Mouse (Mus musculus) heart, embryonic 12.5 days (tissue): ENCODE results near the gene Hoxa7. TPM values are rescaled to one million over a fixed set of nuclear protein-coding genes. Genes with fewer than 3 reads are reported as not detected.

ENCODE experiments used
- ATAC-seq: fragments of 200-750 bp; cut with Nextera tagmentation; 2 replicates; pipeline ENCODE4 v1.8.0; 2017; ENCODE audit warnings: moderate TSS enrichment, moderate library complexity; ENCODE audit not compliant: insufficient number of reproducible peaks, low FRiP score
- H3K27ac ChIP-seq: fragments of 300-500 bp; sonication (generic); 2 replicates; pipeline ENCODE4 v1.5.1; 2016; ENCODE audit warnings: mild to moderate bottlenecking, moderate library complexity; ENCODE audit not compliant: poor library complexity, severe bottlenecking
- H3K27me3 ChIP-seq: fragments of 300-500 bp; sonication (generic); replicated peaks from 2 replicates; pipeline ENCODE4 v1.6.1; 2016; ENCODE audit warnings: mild to moderate bottlenecking, moderate library complexity
- H3K36me3 ChIP-seq: fragments of 300-500 bp; sonication (generic); 2 replicates; pipeline ENCODE4 v1.6.1; 2016; ENCODE audit warnings: mild to moderate bottlenecking, moderate library complexity
- H3K4me1 ChIP-seq: fragments of 300-500 bp; sonication (generic); replicated peaks from 2 replicates; pipeline ENCODE4 v1.6.1; 2016; ENCODE audit warnings: mild to moderate bottlenecking
- H3K4me2 ChIP-seq: fragments of 300-500 bp; sonication (generic); 2 replicates; pipeline ENCODE4 v1.6.1; 2016; ENCODE audit warnings: mild to moderate bottlenecking, moderate library complexity
- H3K4me3 ChIP-seq: fragments of 300-500 bp; sonication (generic); 2 replicates; pipeline ENCODE4 v1.5.1; 2016; ENCODE audit warnings: mild to moderate bottlenecking
- H3K9ac ChIP-seq: fragments of 300-500 bp; sonication (generic); 2 replicates; pipeline ENCODE4 v1.6.1; 2016; ENCODE audit warnings: mild to moderate bottlenecking, moderate library complexity
- H3K9me3 ChIP-seq: fragments of 300-500 bp; sonication (generic); replicated peaks from 2 replicates; pipeline ENCODE4 v1.6.1; 2016; ENCODE audit warnings: mild to moderate bottlenecking, moderate library complexity
- WGBS: fragments of 180-500 bp; shearing (Covaris S2); methylation state at CpG from one replicate; pipeline ENCODE4 v1.1.7; 2016; 5-methylcytosine and 5-hydroxymethylcytosine counted together
- polyA plus RNA-seq: library from polyadenylated mRNA; unstranded; fragments of >200 nt; fragmentation: Nextera tagmentation; extraction: Ambion mirVana; gene quantifications from 2 replicates; pipeline ENCODE4 v1.2.1, GENCODE M21; 2016

The Hoxa7 gene
- polyA plus RNA-seq, 1 experiment from 2014 or later = not detected

DNA sequence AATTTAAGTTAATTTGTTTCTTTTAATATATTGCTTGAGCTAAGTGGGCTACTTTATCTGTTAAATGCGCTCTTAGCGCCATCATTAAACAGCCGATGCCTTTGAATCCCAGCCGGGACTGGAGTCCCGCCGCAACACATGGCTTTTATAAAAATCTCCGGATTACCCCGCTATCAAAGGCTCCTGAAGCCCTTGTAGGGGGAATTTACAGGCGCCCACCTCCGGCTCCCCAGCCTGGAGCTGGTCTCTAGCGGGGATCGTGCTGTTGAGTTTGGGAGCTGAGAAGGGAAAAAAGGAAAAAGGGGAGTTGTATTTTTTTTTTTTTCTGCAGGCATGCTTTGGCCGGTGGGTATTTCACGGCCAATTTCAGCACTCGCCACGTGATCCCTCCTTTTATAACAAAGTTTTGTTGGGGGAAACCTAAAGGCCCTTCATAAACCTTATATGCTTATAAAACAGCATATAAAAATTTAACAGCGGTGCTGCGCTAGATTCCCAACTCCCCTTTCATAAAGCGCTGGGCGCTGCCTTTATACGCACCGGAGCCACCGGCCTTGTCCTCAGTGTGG is 22.9 kb upstream of the Hoxa7 start:
- ATAC-seq = no peak
- H3K36me3 ChIP-seq = no peaks in the 10 kb centered on the region
- peak overlapping the region; percentile 16 for H3K4me3 ChIP-seq
- H3K27ac ChIP-seq = no peak overlapping the region
- peak overlapping the region; percentile 42 for H3K4me2 ChIP-seq
- H3K9ac ChIP-seq = no peak overlapping the region
- 1% methylated on average over 23 of the region's 23 CpGs for WGBS
- H3K4me1 ChIP-seq = 0 out of 2 replicates have a peak, but pooled peaks cover 8% of the 10 kb centered on the region
- peaks cover 95% of the 10 kb centered on the region for H3K27me3 ChIP-seq
- H3K9me3 ChIP-seq = no peaks in the 10 kb centered on the region

DNA sequence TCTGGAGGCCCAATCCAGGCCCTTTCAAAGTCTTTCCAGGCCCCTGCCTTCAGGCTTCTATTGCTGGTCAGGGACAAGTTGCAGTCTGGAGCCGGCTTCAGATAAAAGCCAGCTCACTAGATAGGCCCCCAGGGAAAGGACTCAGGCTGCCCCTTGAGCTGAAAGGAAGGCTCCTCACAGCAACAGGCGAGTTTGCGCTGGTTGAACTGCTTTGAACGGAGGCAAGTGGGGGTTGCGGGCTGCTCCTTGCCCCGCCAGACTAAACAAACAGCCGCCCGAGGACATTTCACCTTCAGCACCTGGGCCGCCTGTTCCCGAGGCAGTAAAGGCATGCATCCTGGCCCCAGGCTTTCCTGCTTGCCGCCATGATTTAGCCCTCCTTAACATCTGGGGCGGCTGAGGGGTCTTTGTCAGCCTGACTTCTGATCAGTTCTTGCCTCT is 22.0 kb upstream of the Hoxa7 start:
- H3K4me1 ChIP-seq = 0 out of 2 replicates have a peak, but pooled peaks cover 8% of the 10 kb centered on the region
- H3K9ac ChIP-seq = no peak overlapping the region
- H3K9me3 ChIP-seq = no peaks in the 10 kb centered on the region
- 3% methylated on average over 12 of the region's 12 CpGs for WGBS
- no peak for ATAC-seq
- H3K36me3 ChIP-seq = no peaks in the 10 kb centered on the region
- no peak overlapping the region for H3K4me3 ChIP-seq
- H3K27me3 ChIP-seq = peaks cover 91% of the 10 kb centered on the region
- H3K27ac ChIP-seq = no peak overlapping the region
- no peak overlapping the region for H3K4me2 ChIP-seq

DNA sequence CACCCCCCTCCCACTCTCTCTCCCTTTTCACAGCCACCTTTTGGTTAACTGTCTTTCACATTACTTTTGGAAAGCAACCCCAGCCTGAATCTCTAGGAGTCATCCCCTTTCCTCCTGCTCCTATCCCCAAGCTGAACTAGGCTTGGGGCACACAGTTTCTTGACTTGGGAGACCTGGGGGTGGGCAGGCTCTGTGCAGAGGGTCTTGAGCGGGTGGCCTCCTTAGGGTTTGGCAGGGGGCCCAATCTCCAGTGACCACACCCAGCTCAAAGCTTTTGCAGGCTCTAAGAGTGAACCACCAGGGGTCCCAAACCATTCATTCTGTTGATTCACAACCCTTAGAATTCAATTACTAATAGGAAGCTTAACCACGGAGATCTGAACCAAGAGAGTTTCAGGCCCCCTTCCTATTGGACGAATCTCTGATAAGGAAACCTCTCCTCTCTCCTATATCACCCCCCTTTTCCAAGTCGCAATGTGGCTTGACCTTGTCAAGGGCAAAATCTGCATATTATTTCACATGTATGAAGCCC is 21.2 kb upstream of the Hoxa7 start:
- 0 out of 2 replicates have a peak, but pooled peaks cover 8% of the 10 kb centered on the region for H3K4me1 ChIP-seq
- 4% methylated on average over 4 of the region's 4 CpGs for WGBS
- no peak overlapping the region for H3K4me2 ChIP-seq
- H3K27ac ChIP-seq = no peak overlapping the region
- H3K9me3 ChIP-seq = no peaks in the 10 kb centered on the region
- peaks cover 88% of the 10 kb centered on the region for H3K27me3 ChIP-seq
- no peaks in the 10 kb centered on the region for H3K36me3 ChIP-seq
- H3K4me3 ChIP-seq = no peak overlapping the region
- ATAC-seq = no peak
- no peak overlapping the region for H3K9ac ChIP-seq

DNA sequence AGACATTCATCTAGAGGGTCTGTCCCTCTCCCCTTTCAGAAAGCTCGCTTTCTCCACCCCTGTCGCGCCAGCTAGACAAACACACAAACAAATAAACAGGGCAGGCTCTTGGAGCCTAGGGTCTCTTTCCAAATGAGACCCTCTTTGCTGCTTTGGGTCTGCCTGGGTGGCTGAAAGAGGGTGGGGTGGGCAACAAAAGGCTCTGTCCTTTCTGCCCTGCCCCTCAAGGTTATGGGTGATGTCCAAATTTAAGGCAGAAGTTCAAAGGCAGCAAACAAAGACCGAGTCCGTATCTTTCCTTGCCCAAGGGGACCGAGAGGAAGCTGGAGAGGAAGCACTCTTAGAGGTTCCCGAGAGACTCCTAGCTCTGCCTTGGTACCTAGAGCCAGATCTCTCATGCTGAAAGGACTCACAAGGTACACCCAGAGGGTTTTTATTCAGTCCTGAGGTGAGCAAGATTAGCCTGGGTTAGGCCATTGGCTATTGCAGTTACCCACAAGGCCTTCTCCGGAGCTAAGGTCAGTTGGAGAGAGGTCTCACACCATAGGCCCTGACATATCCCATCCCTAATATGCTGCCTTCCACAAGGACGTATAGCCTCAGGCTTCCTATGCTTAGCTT is 19.5 kb upstream of the Hoxa7 start:
- H3K4me3 ChIP-seq = no peak overlapping the region
- 0 out of 2 replicates have a peak, but pooled peaks cover 6% of the 10 kb centered on the region for H3K4me1 ChIP-seq
- no peak overlapping the region for H3K27ac ChIP-seq
- H3K4me2 ChIP-seq = no peak overlapping the region
- no peaks in the 10 kb centered on the region for H3K9me3 ChIP-seq
- H3K9ac ChIP-seq = no peak overlapping the region
- H3K27me3 ChIP-seq = peaks cover 90% of the 10 kb centered on the region
- no peak for ATAC-seq
- no peaks in the 10 kb centered on the region for H3K36me3 ChIP-seq
- 2% methylated on average over 9 of the region's 9 CpGs for WGBS

DNA sequence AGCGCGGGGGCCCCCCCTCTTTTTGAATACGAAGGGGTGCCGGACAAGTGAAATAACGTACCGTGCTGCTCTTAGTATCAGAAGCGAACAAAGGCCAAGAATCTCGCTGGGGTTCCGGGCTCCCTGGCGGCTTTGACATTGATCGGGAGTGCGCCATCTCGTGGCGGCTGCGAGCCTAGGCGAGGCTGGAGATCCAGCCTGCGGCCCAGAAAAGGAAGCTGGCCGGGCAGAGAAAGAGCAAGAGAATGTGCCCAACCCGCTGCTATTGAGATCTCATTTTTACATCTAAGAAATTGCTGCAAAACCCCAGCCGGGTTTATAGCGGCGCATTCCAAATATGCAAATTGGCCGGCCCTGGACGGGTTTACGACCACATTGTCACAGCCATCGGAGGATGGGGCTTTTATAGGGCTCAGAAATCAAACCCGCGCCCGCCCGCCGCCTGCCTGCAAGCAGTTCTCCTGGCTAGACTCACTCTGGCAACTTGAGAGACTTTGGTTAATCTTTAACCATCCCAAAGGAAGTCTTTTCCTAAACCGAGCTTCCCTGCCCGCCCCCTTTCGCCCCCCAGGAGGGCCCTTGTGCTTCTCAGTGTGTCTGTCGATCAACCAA is 18.8 kb upstream of the Hoxa7 start, which contains the start of gene Hoxa10:
Hoxa10 (minus strand) TSS at position 466 of the 612 bp plus-strand sequence.
- ATAC-seq = no peak
- H3K27ac ChIP-seq = no peak within 1 kb of the TSS
- WGBS = 2% methylated on average over 35 of the region's 35 CpGs
- peaks cover 90% of the 10 kb centered on the region for H3K27me3 ChIP-seq
- H3K9me3 ChIP-seq = no peaks in the 10 kb centered on the region
- H3K36me3 ChIP-seq = no peaks in the 10 kb centered on the region
- H3K4me2 ChIP-seq = peak within 1 kb of the TSS; percentile 48
- no peak within 1 kb of the TSS for H3K9ac ChIP-seq
- 0 out of 2 replicates have a peak, but pooled peaks cover 6% of the 10 kb centered on the region for H3K4me1 ChIP-seq
- H3K4me3 ChIP-seq = peak within 1 kb of the TSS; percentile 26

DNA sequence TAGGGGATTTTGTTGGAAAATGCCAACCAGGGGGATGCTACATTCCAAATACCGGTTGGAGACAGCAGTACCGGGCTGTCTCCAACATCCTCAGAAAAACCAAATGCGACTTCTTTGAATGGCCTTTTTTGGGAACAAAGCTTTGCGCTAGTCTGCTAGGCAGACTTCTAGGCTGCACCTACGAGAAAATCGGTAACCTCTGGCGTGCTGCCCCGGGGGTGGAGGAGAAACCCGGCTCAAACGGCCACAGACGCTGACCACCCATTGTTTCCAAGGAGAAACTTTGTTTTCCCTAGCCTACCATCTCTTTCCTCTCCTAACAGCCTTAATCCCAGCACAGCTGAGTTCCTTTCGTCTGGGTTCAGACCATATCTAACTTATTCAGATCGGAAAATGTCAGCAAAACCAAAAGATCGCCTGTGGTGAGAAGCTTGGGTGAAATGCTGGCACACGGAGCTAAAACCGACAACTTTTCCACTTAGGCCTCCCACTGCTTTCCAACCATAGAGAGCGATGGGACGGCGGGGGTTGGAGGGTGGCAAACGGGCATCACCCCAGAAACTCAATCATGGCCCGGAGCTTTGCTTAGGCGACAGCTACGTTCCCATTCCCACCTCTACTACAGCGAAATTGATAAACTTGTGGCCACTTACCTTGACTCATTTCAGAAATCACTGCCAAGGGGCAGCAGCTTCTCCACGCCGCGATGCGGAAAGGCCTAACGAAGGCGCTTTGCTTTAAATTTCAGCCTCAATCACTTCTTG is 18.2 kb upstream of the Hoxa7 start:
- H3K36me3 ChIP-seq = no peaks in the 10 kb centered on the region
- H3K9me3 ChIP-seq = no peaks in the 10 kb centered on the region
- peak overlapping the region; percentile 26 for H3K4me3 ChIP-seq
- no peak overlapping the region for H3K27ac ChIP-seq
- peak overlapping the region; percentile 48 for H3K4me2 ChIP-seq
- H3K27me3 ChIP-seq = peaks cover 90% of the 10 kb centered on the region
- ATAC-seq = no peak
- 1% methylated on average over 30 of the region's 30 CpGs for WGBS
- no peak overlapping the region for H3K9ac ChIP-seq
- 0 out of 2 replicates have a peak, but pooled peaks cover under 1% of the 10 kb centered on the region for H3K4me1 ChIP-seq

DNA sequence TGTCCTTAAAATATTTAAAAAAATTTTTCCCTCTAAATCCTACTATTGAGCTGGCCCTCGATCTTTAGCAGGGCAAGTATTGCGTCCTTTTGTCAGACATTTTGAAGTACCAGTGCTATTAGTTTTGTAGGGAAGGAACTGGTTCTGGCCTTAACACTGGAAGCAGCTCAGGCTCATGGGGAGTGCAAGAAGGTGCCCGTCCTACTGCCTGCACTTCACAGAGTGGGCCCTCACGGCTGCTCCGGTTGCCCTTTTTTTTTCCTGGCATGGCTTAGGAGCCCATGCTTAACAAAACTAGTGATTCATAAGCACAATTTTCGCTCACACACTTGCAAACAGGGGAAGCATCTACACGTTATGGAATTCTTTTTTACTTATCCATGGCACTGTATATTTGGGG is 17.3 kb upstream of the Hoxa7 start:
- Histone ChIP-seq H3K4me3 (no peak overlapping the region), H3K4me2 (no peak overlapping the region), H3K9ac (no peak overlapping the region), H3K4me1 (no peaks in the 10 kb centered on the region), H3K27me3 (peaks cover 91% of the 10 kb centered on the region), H3K27ac (no peak overlapping the region), H3K36me3 (no peaks in the 10 kb centered on the region), H3K9me3 (no peaks in the 10 kb centered on the region)
- WGBS = 1% methylated on average over 7 of the region's 7 CpGs
- ATAC-seq = no peak

DNA sequence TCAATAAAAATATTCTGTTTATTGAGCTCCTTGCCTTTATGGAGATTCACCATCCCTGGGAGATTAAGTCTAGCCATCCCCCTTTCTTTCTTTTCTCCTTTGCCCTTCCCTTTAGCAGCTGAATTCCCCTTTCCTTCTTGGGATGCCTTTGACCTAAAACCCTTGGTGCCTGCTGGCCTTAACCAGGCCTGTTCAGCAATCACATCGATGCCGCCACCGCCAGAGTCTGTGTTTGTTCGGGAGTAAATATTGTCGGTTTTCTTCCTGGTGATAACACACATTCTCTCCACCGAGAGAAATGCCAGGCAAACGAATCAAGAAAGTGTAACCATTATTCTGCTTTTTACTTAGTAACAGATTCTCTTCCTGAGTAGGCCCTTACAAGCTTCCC is 16.5 kb upstream of the Hoxa7 start:
- Histone ChIP-seq H3K4me1 (no peaks in the 10 kb centered on the region), H3K27me3 (peaks cover 91% of the 10 kb centered on the region), H3K4me3 (no peak overlapping the region), H3K4me2 (no peak overlapping the region), H3K27ac (no peak overlapping the region), H3K36me3 (no peaks in the 10 kb centered on the region), H3K9me3 (no peaks in the 10 kb centered on the region), H3K9ac (no peak overlapping the region)
- no peak for ATAC-seq
- WGBS = under 1% methylated on average over 7 of the region's 7 CpGs

DNA sequence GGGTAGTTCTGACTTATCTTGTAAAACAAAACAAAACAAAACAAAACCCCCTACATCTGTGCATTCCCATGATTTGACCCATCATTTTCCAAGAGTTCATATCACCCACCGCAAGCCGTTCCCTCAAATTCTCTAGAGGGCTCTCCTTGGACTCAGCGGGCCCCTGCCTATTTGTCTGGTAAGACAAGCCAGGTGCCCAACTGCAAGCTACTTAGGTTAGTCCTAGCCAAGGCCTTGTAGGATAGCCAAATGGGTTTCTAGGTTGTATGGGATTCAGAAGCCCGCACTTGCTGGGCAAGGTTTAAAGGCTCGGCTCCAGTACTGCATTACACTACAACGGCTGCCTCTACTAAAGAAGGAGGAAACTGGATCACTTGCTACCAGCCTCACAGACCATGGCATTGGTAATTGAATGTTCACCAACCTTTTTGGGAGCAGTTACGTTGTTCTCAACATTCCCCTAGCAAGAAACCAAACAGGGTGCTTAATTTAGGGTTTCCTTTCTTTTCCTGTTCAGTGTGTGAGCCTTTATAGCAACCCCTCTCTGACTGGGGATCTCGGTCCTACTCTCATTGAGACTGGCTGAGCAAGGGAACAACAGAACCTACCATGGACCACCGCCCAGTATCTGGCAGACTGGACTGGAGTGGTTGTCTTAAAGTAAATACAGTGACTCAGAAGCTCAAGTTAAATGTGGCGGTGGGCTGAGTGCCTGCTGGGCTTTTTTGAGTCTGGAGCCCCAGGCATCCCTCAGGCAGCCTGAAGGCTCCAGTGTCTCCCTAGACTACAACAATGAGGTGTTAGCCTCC is 15.9 kb upstream of the Hoxa7 start:
- Histone ChIP-seq H3K9ac (no peak overlapping the region), H3K4me3 (no peak overlapping the region), H3K9me3 (no peaks in the 10 kb centered on the region), H3K27me3 (peaks cover 91% of the 10 kb centered on the region), H3K36me3 (no peaks in the 10 kb centered on the region), H3K27ac (no peak overlapping the region), H3K4me2 (no peak overlapping the region), H3K4me1 (0 out of 2 replicates have a peak, but pooled peaks cover 2% of the 10 kb centered on the region)
- 8% methylated on average over 10 of the region's 10 CpGs for WGBS
- no peak for ATAC-seq

DNA sequence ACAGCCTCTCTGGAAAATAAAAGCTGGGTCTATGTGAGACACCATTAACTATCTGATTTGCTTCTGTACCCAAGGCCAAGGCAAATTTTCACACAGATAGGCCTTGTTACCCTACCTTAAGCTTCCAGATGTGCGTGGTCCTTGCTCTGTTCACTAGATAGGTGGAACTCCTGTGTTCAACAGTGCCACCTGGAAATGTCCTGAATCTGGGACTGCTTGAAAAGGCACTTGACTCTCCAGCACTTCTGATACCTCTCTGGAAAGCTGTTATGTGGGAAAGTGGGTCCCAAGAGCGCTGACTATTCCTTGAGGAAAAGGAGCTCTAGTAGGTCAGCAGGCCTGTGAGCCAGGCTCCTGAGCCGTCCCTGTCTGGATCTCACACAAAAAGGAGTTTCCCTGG is 15.2 kb upstream of the Hoxa7 start:
- H3K4me1 ChIP-seq = 0 out of 2 replicates have a peak, but pooled peaks cover 3% of the 10 kb centered on the region
- no peaks in the 10 kb centered on the region for H3K9me3 ChIP-seq
- H3K4me2 ChIP-seq = no peak overlapping the region
- H3K27ac ChIP-seq = no peak overlapping the region
- H3K36me3 ChIP-seq = no peaks in the 10 kb centered on the region
- no peak overlapping the region for H3K9ac ChIP-seq
- no peak for ATAC-seq
- H3K4me3 ChIP-seq = no peak overlapping the region
- H3K27me3 ChIP-seq = peaks cover 92% of the 10 kb centered on the region
- 20% methylated on average over 3 of the region's 3 CpGs for WGBS
